Mouse (Mus musculus) bone marrow macrophage, adult 2 months (primary cell): ENCODE measurements around the gene Mip. TPM values are rescaled to one million over a fixed set of nuclear protein-coding genes. Genes with fewer than 3 reads are reported as not detected.
A peak's percentile ranks its signal among the peaks of the same experiment; 100 is the strongest.

Experiments
- H3K27ac ChIP-seq: 2 replicates; pipeline ENCODE4 v1.5.1; 2012; ENCODE audit warnings: low read depth, low read length; ENCODE audit not compliant: insufficient read depth
- H3K4me1 ChIP-seq: 2 replicates; pipeline ENCODE4 v1.6.1; 2012; ENCODE audit warnings: low read length; ENCODE audit not compliant: control insufficient read depth, insufficient read depth
- H3K4me3 ChIP-seq: 2 replicates; pipeline ENCODE4 v1.5.1; 2012; ENCODE audit warnings: mild to moderate bottlenecking, low read length, moderate library complexity; ENCODE audit not compliant: insufficient read depth
- CTCF ChIP-seq: IDR thresholded peaks from 2 replicates; pipeline ENCODE4 v1.5.1; 2012; ENCODE audit warnings: low read depth, mild to moderate bottlenecking, low read length, moderate library complexity
- POLR2A ChIP-seq: IDR thresholded peaks from 2 replicates; pipeline ENCODE4 v1.6.1; 2012; ENCODE audit warnings: mild to moderate bottlenecking, low read depth, low read length, borderline replicate concordance
- polyA plus RNA-seq: library from polyadenylated mRNA; stranded (reverse); fragments of >200 nt; gene quantifications from 2 replicates; pipeline ENCODE4 v1.2.4, GENCODE M21; 2012; ENCODE audit not compliant: missing spikeins, insufficient read depth, insufficient read length

Gene Mip
- not detected in 2 replicates for polyA plus RNA-seq

- Histone ChIP-seq H3K4me1 (peaks cover 12% of the 10 kb centered on the region), H3K27ac (no peak within 1 kb of the TSS)
These were observed at the start of gene Mip for GRCm38 (mm10) chr10:128225538-128225937. Gene Mip (plus strand): TSS chr10:128225838.

GRCm38 (mm10) chr10:128175996-128176755 is 49.5 kb upstream of the Mip start:
- Histone ChIP-seq H3K4me3 (peak overlapping the region; percentile 75), H3K4me1 (peaks cover 7% of the 10 kb centered on the region), H3K27ac (peak overlapping the region; percentile 34)
- TF ChIP-seq CTCF (no peak), POLR2A (no peak)

More at GRCm38 (mm10) chr10:128225538-128225937, at the start of gene Mip:
- TF ChIP-seq CTCF (no peak), POLR2A (no peak)
- H3K4me3 ChIP-seq = no peak within 1 kb of the TSS

- TF ChIP-seq POLR2A (no peak), CTCF (no peak)
- H3K4me1 ChIP-seq = peaks cover 7% of the 10 kb centered on the region
- no peak overlapping the region for H3K4me3 ChIP-seq
- H3K27ac ChIP-seq = no peak overlapping the region
These were observed 48.3 kb upstream of the Mip start for GRCm38 (mm10) chr10:128177316-128177715.

- Histone ChIP-seq H3K4me3 (no peak within 1 kb of the TSS), H3K27ac (no peak within 1 kb of the TSS), H3K4me1 (no peaks in the 10 kb centered on the region)
- TF ChIP-seq CTCF (no peak), POLR2A (no peak)
These were observed 45.6 kb upstream of the Mip start, which contains the start of gene Rbms2 for GRCm38 (mm10) chr10:128179989-128180388. Gene Rbms2 (minus strand): TSS chr10:128180297.

GRCm38 (mm10) chr10:128184296-128184695 is 41.3 kb upstream of the Mip start:
- TF ChIP-seq CTCF = no peak
- no peak for TF ChIP-seq POLR2A

GRCm38 (mm10) chr10:128185277-128185940 is 40.2 kb upstream of the Mip start:
- no peak for TF ChIP-seq CTCF
- TF ChIP-seq POLR2A = no peak
- Histone ChIP-seq H3K4me3 (no peak overlapping the region), H3K4me1 (no peaks in the 10 kb centered on the region), H3K27ac (no peak overlapping the region)

More at GRCm38 (mm10) chr10:128184296-128184695, 41.3 kb upstream of the Mip start:
- Histone ChIP-seq H3K27ac (no peak overlapping the region), H3K4me1 (no peaks in the 10 kb centered on the region), H3K4me3 (no peak overlapping the region)

- peak; percentile 71 for TF ChIP-seq CTCF
- no peak for TF ChIP-seq POLR2A
- Histone ChIP-seq H3K27ac (no peak overlapping the region), H3K4me1 (no peaks in the 10 kb centered on the region), H3K4me3 (no peak overlapping the region)
These were observed 39.7 kb upstream of the Mip start for GRCm38 (mm10) chr10:128185959-128186358.

- H3K27ac ChIP-seq = no peak overlapping the region
- no peak for TF ChIP-seq POLR2A
These were observed 38.4 kb upstream of the Mip start for GRCm38 (mm10) chr10:128187181-128187605.

GRCm38 (mm10) chr10:128188242-128188877 is 37.3 kb upstream of the Mip start:
- Histone ChIP-seq H3K27ac (no peak overlapping the region), H3K4me3 (no peak overlapping the region), H3K4me1 (no peaks in the 10 kb centered on the region)
- no peak for TF ChIP-seq POLR2A
- no peak for TF ChIP-seq CTCF

More at GRCm38 (mm10) chr10:128187181-128187605, 38.4 kb upstream of the Mip start:
- H3K4me1 ChIP-seq = no peaks in the 10 kb centered on the region
- H3K4me3 ChIP-seq = no peak overlapping the region
